Mouse (Mus musculus) ES-E14 (cell line): ENCODE measurements around the gene Tc2n. TPM values are rescaled to one million over a fixed set of nuclear protein-coding genes. Genes with fewer than 3 reads are reported as not detected.
"Not testable (repeated sequence)": the region's sequence is repeated elsewhere in the genome, so short reads cannot be mapped to it uniquely, and the experiment has no call there.

ENCODE experiments used
- DNase-seq: peaks from one replicate; pipeline ENCODE4 v3.0.0-alpha.2; 2013; ENCODE audit warnings: low read depth, low spot score
- H3K27ac ChIP-seq: 2 replicates; pipeline ENCODE4 v1.5.1; 2012; ENCODE audit warnings: low read depth, mild to moderate bottlenecking, low read length, moderate library complexity, mixed read lengths; ENCODE audit not compliant: poor library complexity, insufficient read depth, severe bottlenecking
- H3K36me3 ChIP-seq: 2 replicates; pipeline ENCODE4 v1.6.1; 2012; ENCODE audit warnings: mild to moderate bottlenecking, low read length, moderate library complexity, mixed read lengths; ENCODE audit not compliant: control insufficient read depth, poor library complexity, insufficient read depth, severe bottlenecking
- H3K4me1 ChIP-seq, 2 experiments: fragments of 150-350 bp in 1 of 2; sonication (generic) in 1 of 2; 2 replicates each; pipeline ENCODE4 v1.6.1; 2012; ENCODE audit warnings: low read length in 2 of 2, mild to moderate bottlenecking in 1 of 2, mixed read lengths in 1 of 2; ENCODE audit not compliant: control insufficient read depth in 2 of 2, insufficient read depth in 2 of 2, poor library complexity in 1 of 2
- H3K4me3 ChIP-seq, 2 experiments: fragments of 150-350 bp in 1 of 2; sonication (generic) in 1 of 2; 2 replicates each; pipeline ENCODE4 v1.5.1; 2012; ENCODE audit warnings: low read length in 2 of 2, low read depth in 1 of 2, mild to moderate bottlenecking in 1 of 2, mixed read lengths in 1 of 2; ENCODE audit not compliant: insufficient read depth in 1 of 2, poor library complexity in 1 of 2, severe bottlenecking in 1 of 2
- H3K9ac ChIP-seq: 2 replicates; pipeline ENCODE4 v1.6.1; 2012; ENCODE audit warnings: low read depth, mild to moderate bottlenecking, low read length, mixed read lengths; ENCODE audit not compliant: poor library complexity, insufficient read depth, severe bottlenecking
- H3K9me3 ChIP-seq: fragments of 150-350 bp; sonication (generic); 2 replicates; pipeline ENCODE4 v1.6.1; 2012; ENCODE audit warnings: low read depth, mild to moderate bottlenecking, low read length; ENCODE audit not compliant: control insufficient read depth, insufficient read depth
- CHD2 ChIP-seq: IDR thresholded peaks from 2 replicates; pipeline ENCODE4 v1.6.1; 2014; ENCODE audit warnings: mild to moderate bottlenecking, low read depth, low read length, inconsistent platforms
- HCFC1 ChIP-seq: IDR thresholded peaks from 2 replicates; pipeline ENCODE4 v1.6.1; 2012; ENCODE audit warnings: low read length, inconsistent platforms, borderline replicate concordance; ENCODE audit not compliant: insufficient read depth
- MAFK ChIP-seq: IDR thresholded peaks from 2 replicates; pipeline ENCODE4 v1.6.1; 2014; ENCODE audit warnings: mild to moderate bottlenecking, low read depth, low read length, inconsistent platforms; ENCODE audit not compliant: insufficient read depth
- ZC3H11A ChIP-seq: IDR thresholded peaks from 2 replicates; pipeline ENCODE4 v1.6.1; 2012; ENCODE audit warnings: low read depth, mild to moderate bottlenecking, inconsistent platforms, low read length, borderline replicate concordance
- ZNF384 ChIP-seq: IDR thresholded peaks from 2 replicates; pipeline ENCODE4 v1.6.1; 2012; ENCODE audit warnings: low read depth, low read length, inconsistent platforms
- in situ Hi-C, 2 experiments: fragments of 600-800 bp; cut with MboI; formaldehyde crosslinking; loops; one replicate each; pipeline ENCODE4 v1.15.1; 2025; ENCODE audit warnings: low sequenced_read_pairs in 2 of 2, inconsistent platforms in 1 of 2; ENCODE audit not compliant: unreplicated experiment in 2 of 2
- total RNA-seq: library from RNA; depleted of rRNA; stranded (reverse); fragments of 300-350 nt; gene quantifications from 2 replicates; pipeline ENCODE4 v1.2.3, GENCODE M21; 2012; rRNA removed

Tc2n gene
- total RNA-seq, 1 experiment: 0.36 TPM

GRCm38 (mm10) chr12:101680538-101680937 is 37.8 kb downstream of the Tc2n start:
- TF ChIP-seq MAFK (no peak), CHD2 (no peak), ZC3H11A (no peak), HCFC1 (no peak), ZNF384 (no peak)
- Histone ChIP-seq H3K9ac (no peak overlapping the region), H3K4me1 (no peaks in the 10 kb centered on the region), H3K9me3 (no peaks in the 10 kb centered on the region), H3K4me3 (no peak overlapping the region), H3K27ac (no peak overlapping the region), H3K36me3 (no peaks in the 10 kb centered on the region)
- in situ Hi-C loops: no loop called here
- no peak for DNase-seq

GRCm38 (mm10) chr12:101667502-101667901 is 50.8 kb downstream of the Tc2n start:
- no peaks in the 10 kb centered on the region for H3K36me3 ChIP-seq
- no peaks in the 10 kb centered on the region for H3K4me1 ChIP-seq
- TF ChIP-seq MAFK: no peak
- TF ChIP-seq CHD2: no peak
- no peak for TF ChIP-seq ZNF384
- no peak for TF ChIP-seq HCFC1
- TF ChIP-seq ZC3H11A: no peak
- H3K4me3 ChIP-seq: no peak overlapping the region
- in situ Hi-C loops: no loop called here
- no peak overlapping the region for H3K27ac ChIP-seq
- H3K9me3 ChIP-seq: no peaks in the 10 kb centered on the region
- no peak overlapping the region for H3K9ac ChIP-seq
- DNase-seq: no peak

GRCm38 (mm10) chr12:101633137-101633536 is 85.2 kb downstream of the Tc2n start:
- Histone ChIP-seq H3K9ac (no peak overlapping the region), H3K4me3 (no peak overlapping the region), H3K9me3 (no peaks in the 10 kb centered on the region), H3K27ac (no peak overlapping the region), H3K4me1 (no peaks in the 10 kb centered on the region), H3K36me3 (no peaks in the 10 kb centered on the region)
- in situ Hi-C loops: no loop called here
- TF ChIP-seq MAFK (no peak), ZC3H11A (no peak), ZNF384 (no peak), CHD2 (no peak), HCFC1 (no peak)
- DNase-seq: no peak

GRCm38 (mm10) chr12:101606622-101607021 is 111.7 kb downstream of the Tc2n start:
- H3K9ac ChIP-seq, DNase-seq, H3K9me3 ChIP-seq, in situ Hi-C loops, H3K4me3 ChIP-seq, H3K36me3 ChIP-seq, H3K4me1 ChIP-seq, H3K27ac ChIP-seq: not testable (repeated sequence)

Other genes with a start within 250 kb of the Tc2n start
- 0.63 and 0.76 TPM in 2 replicates for gene Fbln5, start 100.5 kb upstream of the Tc2n start, total RNA-seq
- gene Trip11, start 194.7 kb upstream of the Tc2n start, total RNA-seq: 15.7 and 16.4 TPM in 2 replicates
- 19.8 and 23.0 TPM in 2 replicates for gene Atxn3, start 239.7 kb upstream of the Tc2n start, total RNA-seq